Mouse (Mus musculus): ENCODE measurements around the gene H2-D1. TPM values are rescaled to one million over a fixed set of nuclear protein-coding genes. Genes with fewer than 3 reads are reported as not detected.
"Not testable (repeated sequence)": the region's sequence is repeated elsewhere in the genome, so short reads cannot be mapped to it uniquely, and the experiment has no call there.

H2-D1 gene
- 100 to 1,000 TPM; 172 to 281 TPM for total RNA-seq (2021)
- polyA plus RNA-seq (2012; rRNA removed): 473 and 543 TPM in 2 replicates
- long read RNA-seq, transcript H2-D1-202 (8 exons, 2,102 nt): major isoform, 618 of 768 reads
- long read RNA-seq, partial matches to known transcripts: 60 of 768 reads
- long read RNA-seq, other reads (novel, unspliced or antisense): 90 of 768 reads

- peak; percentile 98 for DNase-seq
These were observed at the start of gene H2-D1 for GRCm38 (mm10) chr17:35262664-35263522. Gene H2-D1 (plus strand): TSS chr17:35262730.

- DNase-seq: no peak
These were observed 49.5 kb upstream of the H2-D1 start for GRCm38 (mm10) chr17:35213071-35213470.

GRCm38 (mm10) chr17:35218516-35219193, 43.9 kb upstream of the H2-D1 start:
- peak; percentile 57 for DNase-seq

GRCm38 (mm10) chr17:35219601-35220041, 42.9 kb upstream of the H2-D1 start:
- DNase-seq: no peak

GRCm38 (mm10) chr17:35220156-35220952, 42.2 kb upstream of the H2-D1 start, which contains the start of gene Gm16181:
Gene Gm16181 (plus strand): TSS chr17:35220834.
- no peak for DNase-seq

GRCm38 (mm10) chr17:35222299-35222698, 40.2 kb upstream of the H2-D1 start:
- peak; percentile 29 for DNase-seq

GRCm38 (mm10) chr17:35224641-35225040, 37.9 kb upstream of the H2-D1 start:
- DNase-seq: no peak

- peak; percentile 29 for DNase-seq
These were observed 37.1 kb upstream of the H2-D1 start for GRCm38 (mm10) chr17:35225456-35225855.

GRCm38 (mm10) chr17:35226561-35227046, 35.9 kb upstream of the H2-D1 start:
- DNase-seq: no peak

- DNase-seq: peak; percentile 61
These were observed 31.5 kb upstream of the H2-D1 start for GRCm38 (mm10) chr17:35231022-35231421.

GRCm38 (mm10) chr17:35232043-35232442, 30.5 kb upstream of the H2-D1 start:
- DNase-seq: peak; percentile 86

- DNase-seq: no peak
These were observed 29.9 kb upstream of the H2-D1 start for GRCm38 (mm10) chr17:35232659-35233058.

GRCm38 (mm10) chr17:35233114-35233980, 29.2 kb upstream of the H2-D1 start, which contains the start of gene Atp6v1g2:
Gene Atp6v1g2 (plus strand): TSS chr17:35233660.
- peak; percentile 58 for DNase-seq

GRCm38 (mm10) chr17:35234090-35234489, 28.4 kb upstream of the H2-D1 start:
- not testable (repeated sequence) for DNase-seq

GRCm38 (mm10) chr17:35234903-35235302, 27.6 kb upstream of the H2-D1 start:
- DNase-seq: peak; percentile 73

GRCm38 (mm10) chr17:35235614-35236389, 26.7 kb upstream of the H2-D1 start, which contains the start of gene Nfkbil1:
Gene Nfkbil1 (minus strand): TSS chr17:35235792.
- DNase-seq: peak; percentile 94

GRCm38 (mm10) chr17:35236390-35236746, 26.2 kb upstream of the H2-D1 start:
- peak; percentile 97 for DNase-seq

GRCm38 (mm10) chr17:35236996-35237395, 25.5 kb upstream of the H2-D1 start:
- no peak for DNase-seq

GRCm38 (mm10) chr17:35237504-35237903, 25.0 kb upstream of the H2-D1 start:
- no peak for DNase-seq

- no peak for DNase-seq
These were observed 22.8 kb upstream of the H2-D1 start for GRCm38 (mm10) chr17:35239700-35240099.
